Mouse (Mus musculus) cerebellum, adult 8-10 months (tissue): ENCODE measurements around the gene Hilpda.
A peak's percentile ranks its signal among the peaks of the same experiment; 100 is the strongest.

Experiments used
- DNase-seq: peaks from one replicate; pipeline ENCODE4 v3.0.0; 2022

Gene Hilpda

GRCm38 (mm10) chr6:29278513-29279267 lies 6.4 kb downstream of the Hilpda start:
- DNase-seq = peak; percentile 43

- DNase-seq = no peak
Measured at GRCm38 (mm10) chr6:29279293-29279692, 7.0 kb downstream of the Hilpda start, which contains the start of gene Fam71f2. TSS of gene Fam71f2 (plus strand) at chr6:29279593.

GRCm38 (mm10) chr6:29280671-29281070 lies 8.4 kb downstream of the Hilpda start:
- DNase-seq = no peak

- no peak for DNase-seq
Measured at GRCm38 (mm10) chr6:29286870-29287269, 14.6 kb downstream of the Hilpda start.

- DNase-seq = no peak
Measured at GRCm38 (mm10) chr6:29287481-29287880, 15.2 kb downstream of the Hilpda start.

- DNase-seq = no peak
Measured at GRCm38 (mm10) chr6:29287944-29288343, 15.7 kb downstream of the Hilpda start.

GRCm38 (mm10) chr6:29288651-29289050 lies 16.4 kb downstream of the Hilpda start:
- DNase-seq = no peak

GRCm38 (mm10) chr6:29299112-29299511 lies 26.8 kb downstream of the Hilpda start:
- DNase-seq = no peak

- DNase-seq = no peak
Measured at GRCm38 (mm10) chr6:29303251-29303650, 31.0 kb downstream of the Hilpda start.

GRCm38 (mm10) chr6:29303726-29304125 lies 31.4 kb downstream of the Hilpda start:
- no peak for DNase-seq

- DNase-seq = no peak
Measured at GRCm38 (mm10) chr6:29305462-29305861, 33.2 kb downstream of the Hilpda start.

- no peak for DNase-seq
Measured at GRCm38 (mm10) chr6:29308846-29309605, 36.7 kb downstream of the Hilpda start.

GRCm38 (mm10) chr6:29313690-29314202 lies 41.5 kb downstream of the Hilpda start:
- no peak for DNase-seq

GRCm38 (mm10) chr6:29317286-29317685 lies 45.0 kb downstream of the Hilpda start:
- DNase-seq = no peak

GRCm38 (mm10) chr6:29317941-29318340 lies 45.7 kb downstream of the Hilpda start:
- DNase-seq = no peak

GRCm38 (mm10) chr6:29318879-29319278 lies 46.6 kb downstream of the Hilpda start, which contains the start of gene Fam71f1:
TSS of gene Fam71f1 (plus strand) at chr6:29319140.
- no peak for DNase-seq

GRCm38 (mm10) chr6:29321586-29321985 lies 49.3 kb downstream of the Hilpda start:
- DNase-seq = no peak

GRCm38 (mm10) chr6:29322147-29322546 lies 49.9 kb downstream of the Hilpda start:
- DNase-seq = no peak

- no peak for DNase-seq
Measured at GRCm38 (mm10) chr6:29322735-29323134, 50.4 kb downstream of the Hilpda start.
